Mouse (Mus musculus) hindbrain, postnatal 0 days (tissue): Measurements from ENCODE around the gene Csrp3. TPM values are rescaled to one million over a fixed set of nuclear protein-coding genes. Genes with fewer than 3 reads are reported as not detected.
A peak's percentile ranks its signal among the peaks of the same experiment; 100 is the strongest.

Source experiments
- ATAC-seq: fragments of 200-750 bp; cut with Nextera tagmentation; 2 replicates; pipeline ENCODE4 v1.8.0; 2017; ENCODE audit warnings: mild to moderate bottlenecking, moderate TSS enrichment, moderate library complexity
- DNase-seq: peaks from one replicate; pipeline ENCODE4 v3.0.0-alpha.2; 2015; ENCODE audit warnings: low spot score
- H3K27ac ChIP-seq: fragments of 300-500 bp; sonication (generic); 2 replicates; pipeline ENCODE4 v1.5.1; 2014; ENCODE audit warnings: mild to moderate bottlenecking
- H3K27me3 ChIP-seq: fragments of 300-500 bp; sonication (generic); 2 replicates; pipeline ENCODE4 v1.6.1; 2014; ENCODE audit warnings: low read length, mixed read lengths; ENCODE audit not compliant: insufficient read depth
- H3K36me3 ChIP-seq: fragments of 300-500 bp; sonication (generic); 2 replicates; pipeline ENCODE4 v1.6.1; 2014; ENCODE audit warnings: low read length, mixed read lengths; ENCODE audit not compliant: insufficient read depth
- H3K4me1 ChIP-seq: fragments of 300-500 bp; sonication (generic); 2 replicates; pipeline ENCODE4 v1.6.1; 2014; ENCODE audit warnings: antibody characterized with exemption, low read length, mixed read lengths; ENCODE audit not compliant: insufficient read depth
- H3K4me2 ChIP-seq: fragments of 300-500 bp; sonication (generic); 2 replicates; pipeline ENCODE4 v1.6.1; 2014; ENCODE audit warnings: low read depth, mild to moderate bottlenecking, low read length, moderate library complexity, mixed read lengths
- H3K4me3 ChIP-seq: fragments of 300-500 bp; sonication (generic); 2 replicates; pipeline ENCODE4 v1.5.1; 2014; ENCODE audit warnings: low read length
- H3K9ac ChIP-seq: fragments of 300-500 bp; sonication (generic); replicated peaks from 2 replicates; pipeline ENCODE4 v1.6.1; 2014; ENCODE audit warnings: mild to moderate bottlenecking, low read length, moderate library complexity, mixed read lengths
- H3K9me3 ChIP-seq: fragments of 300-500 bp; sonication (generic); 2 replicates; pipeline ENCODE4 v1.6.1; 2016; ENCODE audit warnings: low read length, mixed read lengths
- CTCF ChIP-seq: IDR thresholded peaks from 2 replicates; pipeline ENCODE4 v1.5.1; 2016; ENCODE audit warnings: antibody characterized with exemption, control low read depth, low read depth
- WGBS: fragments of 180-500 bp; shearing (Covaris S2); extraction: QIAGEN DNeasy Blood & Tissue Kit; methylation state at CpG from one replicate; pipeline ENCODE4 v1.1.7; 2014; 5-methylcytosine and 5-hydroxymethylcytosine counted together
- polyA plus RNA-seq: library from polyadenylated mRNA; unstranded; fragments of >200 nt; fragmentation: Nextera tagmentation; extraction: Ambion mirVana; gene quantifications from 2 replicates; pipeline ENCODE4 v1.2.1, GENCODE M21; 2015
- total RNA-seq: library from RNA; depleted of rRNA; stranded (reverse); fragments of >200 nt; gene quantifications from 2 replicates; pipeline ENCODE4 v1.2.3, GENCODE M21; 2014

The Csrp3 gene
- total and polyA plus RNA-seq, 2 experiments from 2014 or later = not detected

- H3K4me2 ChIP-seq = no peak overlapping the region
- no peak overlapping the region for H3K27ac ChIP-seq
- H3K4me1 ChIP-seq = 0 out of 2 replicates have a peak, but pooled peaks cover 2% of the 10 kb centered on the region
- H3K4me3 ChIP-seq = no peak overlapping the region
- WGBS = 89% methylated on average over 3 of the region's 3 CpGs
- H3K9ac ChIP-seq = no peak overlapping the region
- ATAC-seq = no peak
- DNase-seq = no peak
- no peak for TF ChIP-seq CTCF
- H3K27me3 ChIP-seq = no peaks in the 10 kb centered on the region
- H3K36me3 ChIP-seq = no peaks in the 10 kb centered on the region; the same call in 1 of the 2 replicates
- H3K9me3 ChIP-seq = no peaks in the 10 kb centered on the region
Measured at GRCm38 (mm10) chr7:48795130-48795529, 52.7 kb downstream of the Csrp3 start.

GRCm38 (mm10) chr7:48791412-48791811 lies 56.4 kb downstream of the Csrp3 start:
- Histone ChIP-seq H3K36me3 (no peaks in the 10 kb centered on the region; the same call in 1 of the 2 replicates), H3K9ac (no peak overlapping the region), H3K9me3 (no peaks in the 10 kb centered on the region), H3K4me3 (no peak overlapping the region), H3K27me3 (no peaks in the 10 kb centered on the region), H3K4me1 (0 out of 2 replicates have a peak, but pooled peaks cover 6% of the 10 kb centered on the region), H3K27ac (no peak overlapping the region), H3K4me2 (no peak overlapping the region)
- no peak for TF ChIP-seq CTCF
- DNase-seq = no peak
- ATAC-seq = no peak
- WGBS = 86% methylated on average over 3 of the region's 3 CpGs

- Histone ChIP-seq H3K4me1 (0 out of 2 replicates have a peak, but pooled peaks cover 6% of the 10 kb centered on the region), H3K27me3 (no peaks in the 10 kb centered on the region), H3K9me3 (no peaks in the 10 kb centered on the region), H3K36me3 (no peaks in the 10 kb centered on the region), H3K4me3 (peak overlapping the region; percentile 51; the same call in 1 of the 2 replicates), H3K4me2 (peak overlapping the region; percentile 73), H3K9ac (no peak overlapping the region), H3K27ac (no peak overlapping the region)
- WGBS = 47% methylated on average over 4 of the region's 4 CpGs
- DNase-seq (no peak), ATAC-seq (no peak)
- TF ChIP-seq CTCF = no peak
Measured at GRCm38 (mm10) chr7:48790117-48790516, 57.7 kb downstream of the Csrp3 start.

GRCm38 (mm10) chr7:48788851-48789572 lies 58.8 kb downstream of the Csrp3 start, which contains the start of gene Zdhhc13:
Zdhhc13 (plus strand) TSS chr7:48789003.
- H3K27ac ChIP-seq = peak within 1 kb of the TSS; percentile 80
- ATAC-seq = peak; percentile 99
- DNase-seq = peak; percentile 96
- under 1% methylated on average over 56 of the region's 57 CpGs for WGBS
- H3K4me1 ChIP-seq = 0 out of 2 replicates have a peak, but pooled peaks cover 6% of the 10 kb centered on the region
- H3K9ac ChIP-seq = peak within 1 kb of the TSS; percentile 62
- no peaks in the 10 kb centered on the region for H3K27me3 ChIP-seq
- no peaks in the 10 kb centered on the region for H3K9me3 ChIP-seq
- peak within 1 kb of the TSS; percentile 51 for H3K4me3 ChIP-seq
- peak within 1 kb of the TSS; percentile 73 for H3K4me2 ChIP-seq
- TF ChIP-seq CTCF = no peak
- no peaks in the 10 kb centered on the region for H3K36me3 ChIP-seq

- Histone ChIP-seq H3K27me3 (no peaks in the 10 kb centered on the region), H3K4me2 (peak overlapping the region; percentile 73), H3K4me3 (peak overlapping the region; percentile 51), H3K9me3 (no peaks in the 10 kb centered on the region), H3K4me1 (0 out of 2 replicates have a peak, but pooled peaks cover 6% of the 10 kb centered on the region), H3K27ac (no peak overlapping the region), H3K9ac (0 out of 2 replicates have a peak overlapping the region, but pooled peaks have one; percentile 62), H3K36me3 (no peaks in the 10 kb centered on the region)
- ATAC-seq (peak; percentile 24), DNase-seq (peak; percentile 5)
- WGBS = 66% methylated on average over 3 of the region's 3 CpGs
- no peak for TF ChIP-seq CTCF
Measured at GRCm38 (mm10) chr7:48788348-48788747, 59.5 kb downstream of the Csrp3 start.

- Histone ChIP-seq H3K4me3 (no peak overlapping the region), H3K9me3 (no peaks in the 10 kb centered on the region), H3K27me3 (no peaks in the 10 kb centered on the region), H3K36me3 (no peaks in the 10 kb centered on the region), H3K4me1 (0 out of 2 replicates have a peak, but pooled peaks cover 2% of the 10 kb centered on the region), H3K9ac (no peak overlapping the region), H3K27ac (no peak overlapping the region), H3K4me2 (no peak overlapping the region)
- TF ChIP-seq CTCF = no peak
- DNase-seq (no peak), ATAC-seq (no peak)
- WGBS = 81% methylated on average over 11 of the region's 11 CpGs
Measured at GRCm38 (mm10) chr7:48784773-48785523, 62.9 kb downstream of the Csrp3 start.
